Mouse (Mus musculus) spleen, adult 10 weeks (tissue): ENCODE data around the gene Gca. TPM values are rescaled to one million over a fixed set of nuclear protein-coding genes. Genes with fewer than 3 reads are reported as not detected.

ENCODE experiments used
- polyA plus RNA-seq: library from polyadenylated mRNA; stranded (reverse); fragments of 350-450 nt; fragmentation: Illumina TruSeq; extraction: RNeasy Lipid Tissue Mini Kit (QIAGEN cat#74804); gene quantifications from one replicate; pipeline ENCODE4 v1.2.3, GENCODE M21; 2015; ENCODE audit warnings: low replicate concordance; ENCODE audit not compliant: insufficient read depth

Gca gene
- 14.3 TPM for polyA plus RNA-seq

GRCm38 (mm10) chr2:62664135-62664670 lies at the start of gene Gca:
Gca (plus strand) TSS chr2:62664285.

GRCm38 (mm10) chr2:62646014-62646645 lies 18.0 kb upstream of the Gca start, which contains the start of gene Ifih1:
Ifih1 (minus strand) TSS chr2:62646255.

Other genes with a start within 250 kb of the Gca start
- not detected for gene Gcg, start 180.6 kb upstream of the Gca start, polyA plus RNA-seq
- gene Fap, start 90.2 kb upstream of the Gca start, polyA plus RNA-seq: 2.1 TPM
- gene Ifih1, start 18.0 kb upstream of the Gca start, polyA plus RNA-seq: 19.3 TPM